Mouse (Mus musculus): ENCODE results near the gene Foxp1.

- TF ChIP-seq CTCF (IDR thresholded peaks at IDR 0.05; ENCODE audit: control insufficient read depth, insufficient read depth, low read length) (no peak), POLR2A (IDR thresholded peaks at IDR 0.05; ENCODE audit: borderline replicate concordance, control insufficient read depth, low read depth, low read length) (no peak)
These were observed 492.3 kb downstream of the Foxp1 start for GRCm38 (mm10) chr6:99030251-99030650.

Data from bone marrow, adult 2 months (tissue).